Mouse (Mus musculus) cerebellum, adult 9-11 months (tissue): ENCODE results near the gene Mast4.

Experiments used
- DNase-seq: peaks from one replicate; pipeline ENCODE4 v3.0.0; 2022

The Mast4 gene

DNA sequence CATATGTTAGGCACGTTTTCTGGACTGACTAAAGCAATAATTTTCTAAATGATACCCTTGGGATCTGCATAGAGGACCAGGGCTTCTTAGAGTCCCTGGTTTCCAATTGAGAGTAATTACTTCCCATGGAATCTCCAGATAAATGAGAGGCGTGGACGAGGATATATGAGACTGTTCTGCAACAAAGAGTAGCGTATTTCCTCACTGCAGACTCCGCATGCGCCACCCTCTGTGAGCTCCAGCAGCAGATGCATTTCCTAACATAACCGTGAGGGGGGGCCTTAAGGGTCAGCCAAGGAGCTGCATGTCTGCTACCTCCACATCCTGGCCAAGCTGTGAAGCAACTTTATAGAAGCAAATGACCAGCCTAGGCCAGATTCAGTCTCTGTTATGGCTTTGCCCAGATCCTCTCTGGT is 559.5 kb downstream of the Mast4 start:
- no peak for DNase-seq

GRCm38 (mm10) chr13:102773169-102773568 is 561.1 kb downstream of the Mast4 start:
- no peak for DNase-seq

DNA sequence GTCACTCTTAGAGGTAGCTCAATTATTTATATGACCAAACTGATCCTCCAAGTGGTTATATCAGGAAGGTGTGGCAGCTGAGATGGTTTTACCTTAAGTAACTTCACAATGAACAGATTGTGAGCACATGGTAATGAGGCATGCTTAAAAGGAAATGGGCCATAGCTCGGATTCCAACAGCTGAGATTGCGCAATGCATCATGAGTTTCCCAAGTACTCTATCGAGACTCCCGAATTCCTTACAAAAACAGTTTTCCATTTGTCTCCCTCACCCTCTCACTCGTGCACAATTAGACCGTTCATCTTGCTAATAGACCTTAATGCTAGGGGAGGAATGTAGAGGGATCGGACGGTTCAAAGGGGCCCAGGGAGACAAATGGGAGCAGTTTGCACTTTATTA is 564.1 kb downstream of the Mast4 start:
- no peak for DNase-seq

DNA sequence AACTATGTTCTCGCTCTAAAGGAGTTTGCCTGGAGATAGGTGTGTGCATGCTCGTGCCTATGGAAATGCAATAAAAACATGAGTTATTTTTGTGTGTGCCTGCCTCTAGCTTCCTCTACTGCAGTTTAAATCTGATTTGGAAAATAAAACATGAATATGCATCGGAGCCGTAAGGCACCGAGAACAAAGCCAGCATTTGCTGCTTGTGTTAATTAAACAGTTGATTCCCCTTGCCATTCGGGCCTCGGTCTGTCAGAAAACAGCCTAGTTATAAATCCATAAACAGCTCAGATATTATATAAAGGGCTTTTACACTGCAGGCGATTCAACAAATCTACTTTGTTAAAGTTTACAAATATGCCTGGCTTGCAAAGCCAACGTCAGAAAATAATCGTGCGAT is 565.8 kb downstream of the Mast4 start:
- DNase-seq: no peak

DNA sequence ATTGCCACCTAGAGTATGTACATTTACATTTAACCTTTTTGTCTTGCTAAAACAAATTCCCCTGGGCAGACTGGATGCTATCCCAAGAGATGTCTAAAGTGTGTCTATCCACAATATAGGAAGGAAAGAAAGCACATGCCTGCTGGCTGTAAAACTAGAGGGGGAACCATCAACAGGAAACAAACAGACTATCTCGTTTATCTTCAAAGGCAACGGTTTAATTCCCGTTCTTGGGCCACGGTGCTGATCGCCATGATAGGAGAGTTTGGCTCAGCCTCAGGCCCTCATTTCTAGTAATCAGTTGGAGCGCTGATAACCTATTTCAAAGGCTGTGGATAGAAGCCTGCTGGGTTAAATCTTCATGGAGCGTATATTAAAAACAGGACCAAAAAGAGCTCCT is 567.2 kb downstream of the Mast4 start:
- DNase-seq: no peak

- no peak for DNase-seq
These were observed 569.1 kb downstream of the Mast4 start for GRCm38 (mm10) chr13:102765216-102765615.

- DNase-seq: no peak
These were observed 570.1 kb downstream of the Mast4 start for GRCm38 (mm10) chr13:102764218-102764617.

GRCm38 (mm10) chr13:102762203-102762602 is 572.1 kb downstream of the Mast4 start:
- DNase-seq: no peak

DNA sequence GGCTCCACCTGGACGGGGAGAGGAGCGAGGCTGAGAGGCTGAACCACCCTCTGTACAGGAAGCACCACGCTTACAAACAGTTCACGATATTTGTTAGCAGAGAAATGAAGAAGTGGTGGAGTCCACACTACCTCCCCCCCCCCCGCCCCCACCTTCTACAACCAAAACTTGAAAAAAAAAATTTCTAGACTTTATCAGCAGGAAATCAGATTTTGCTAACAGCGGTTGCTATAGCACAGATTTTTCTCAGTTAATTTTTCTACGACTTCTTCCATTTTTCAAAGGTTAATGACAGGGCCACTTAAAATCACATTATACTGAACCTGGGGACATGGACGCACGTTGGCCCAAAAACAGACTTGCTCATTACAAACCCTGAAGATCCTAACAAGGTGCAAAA is 572.9 kb downstream of the Mast4 start:
- DNase-seq: no peak

DNA sequence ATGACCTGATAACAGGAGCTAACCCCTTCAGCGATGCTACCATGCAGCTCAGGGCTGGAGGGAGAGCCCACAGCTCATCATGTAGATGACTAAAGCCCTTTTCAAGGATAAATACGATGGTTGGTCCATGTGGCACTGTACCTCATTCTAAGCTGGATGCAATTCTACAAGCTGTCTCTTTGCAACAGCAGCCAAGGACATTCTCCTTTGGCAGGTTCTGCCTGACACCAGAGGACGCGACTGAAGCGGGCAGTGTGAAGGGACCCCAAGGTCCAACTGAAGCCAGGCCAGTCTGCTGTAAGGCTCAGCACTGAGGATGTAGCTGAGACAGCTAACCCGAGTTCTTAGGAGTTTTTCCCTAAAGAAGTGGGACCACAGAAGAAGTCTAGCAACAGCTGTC is 576.3 kb downstream of the Mast4 start:
- no peak for DNase-seq

GRCm38 (mm10) chr13:102756071-102756470 is 578.2 kb downstream of the Mast4 start:
- DNase-seq: no peak

DNA sequence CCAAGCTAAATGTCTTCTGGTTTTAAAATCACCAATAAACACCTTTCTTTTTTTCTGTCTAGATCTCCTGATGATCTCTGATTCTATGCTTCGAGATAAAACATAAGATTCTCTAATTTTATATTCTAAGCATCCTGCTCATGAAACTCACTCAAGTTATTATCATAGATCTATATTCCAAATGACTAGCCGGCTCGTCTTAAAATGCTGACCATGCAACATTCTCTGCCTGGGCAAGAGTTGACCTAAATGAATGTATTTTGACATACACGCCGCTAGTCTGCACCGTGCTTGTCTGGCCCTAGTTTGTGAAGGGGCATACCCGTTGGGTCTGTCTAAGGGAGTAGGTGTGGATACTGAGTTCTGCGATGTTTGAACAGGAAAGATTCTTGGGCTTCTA is 579.2 kb downstream of the Mast4 start:
- DNase-seq: no peak

DNA sequence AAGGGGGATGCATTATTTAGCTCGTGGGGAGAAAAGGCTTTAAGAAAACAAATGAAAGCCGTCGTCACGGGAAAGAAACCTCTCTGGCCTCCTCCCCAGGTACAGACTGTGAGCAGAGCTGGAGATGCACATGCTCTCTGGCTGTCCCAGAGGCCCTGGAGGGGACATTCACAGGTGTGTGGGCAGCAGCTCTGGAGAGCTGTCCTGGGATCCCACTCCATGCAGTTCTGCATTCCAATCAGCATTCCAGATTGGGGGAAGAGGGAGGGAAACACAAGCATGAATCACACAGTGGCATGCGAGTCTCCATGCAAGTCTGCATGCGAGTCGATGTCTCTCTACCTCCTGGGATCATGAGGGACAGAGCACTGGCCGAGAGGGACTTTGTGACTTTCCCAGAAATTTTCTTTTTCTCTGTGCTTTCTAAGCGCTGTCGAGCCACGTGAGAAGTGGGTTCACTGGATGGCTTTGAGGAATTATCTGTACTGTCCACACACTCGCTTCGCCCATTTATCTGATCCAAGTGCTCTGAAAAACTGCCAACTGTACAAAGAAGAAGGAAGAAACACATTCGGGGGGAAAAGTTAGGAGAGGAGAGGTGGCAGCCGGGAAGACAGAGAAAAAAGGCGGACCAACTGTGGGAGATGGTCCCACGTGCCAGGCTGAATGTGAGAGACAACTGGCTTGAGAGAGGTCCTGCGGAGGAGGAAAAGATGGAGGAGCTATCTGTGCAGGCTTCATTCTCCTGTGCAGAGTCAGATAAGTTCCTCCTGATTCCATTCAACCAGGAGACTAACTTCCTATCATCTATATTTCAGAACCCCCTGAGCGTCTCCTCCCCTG is 580.4 kb downstream of the Mast4 start:
- no peak for DNase-seq

DNA sequence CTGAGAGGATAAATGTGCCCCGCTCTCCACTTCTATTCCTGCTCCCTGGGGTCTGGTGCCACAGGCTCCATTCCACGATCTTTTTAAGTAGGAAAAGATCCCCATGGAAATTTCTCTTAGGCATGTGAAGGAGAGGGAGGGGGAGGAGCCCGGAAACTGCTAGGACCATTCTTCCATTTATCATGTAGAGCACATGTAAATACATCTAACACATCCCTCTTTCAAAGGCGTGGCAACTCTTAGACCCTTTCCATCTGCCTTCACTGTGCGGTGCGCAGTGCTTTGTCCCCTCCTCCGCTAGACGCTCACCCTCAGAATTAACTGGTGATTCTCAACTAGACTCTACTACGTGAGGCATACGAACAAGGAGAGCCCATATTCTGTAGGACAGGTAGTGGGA is 584.4 kb downstream of the Mast4 start:
- DNase-seq: no peak

- no peak for DNase-seq
These were observed 585.1 kb downstream of the Mast4 start for GRCm38 (mm10) chr13:102749194-102749593.

- no peak for DNase-seq
These were observed 587.3 kb downstream of the Mast4 start for GRCm38 (mm10) chr13:102746803-102747561.

DNA sequence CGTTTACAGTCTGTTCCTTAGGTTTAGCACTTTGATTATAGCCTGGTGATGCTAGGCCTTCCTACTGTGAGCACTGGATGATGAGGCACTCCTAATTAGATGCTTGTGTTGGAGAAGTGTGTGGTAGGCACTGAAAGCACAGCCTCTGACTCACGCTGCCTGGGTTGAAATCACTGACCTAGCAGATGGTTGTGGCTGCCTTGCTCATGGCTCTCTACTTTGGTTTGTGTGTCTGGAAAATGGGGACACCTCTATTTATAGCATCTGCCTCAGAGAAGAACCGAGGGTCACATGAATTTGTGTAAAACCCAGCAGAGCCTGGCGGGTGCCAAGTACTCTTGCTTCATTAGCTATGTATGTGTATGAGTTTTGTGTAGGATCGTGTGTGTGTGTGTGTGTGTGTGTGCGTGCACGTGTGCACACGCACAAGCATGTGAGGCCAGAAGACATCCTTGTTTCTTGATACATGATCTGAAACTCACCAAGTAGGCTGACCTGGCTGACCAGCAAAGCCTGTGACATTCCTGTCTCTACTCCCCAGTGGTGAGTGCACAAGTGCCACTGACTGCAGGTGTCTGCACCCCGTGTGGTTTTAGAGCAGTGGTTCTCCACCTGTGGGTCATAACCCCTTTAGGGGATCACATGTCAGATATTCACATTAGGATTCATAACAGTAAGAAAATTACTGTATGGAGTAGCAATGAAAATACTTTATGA is 588.5 kb downstream of the Mast4 start:
- no peak for DNase-seq

DNA sequence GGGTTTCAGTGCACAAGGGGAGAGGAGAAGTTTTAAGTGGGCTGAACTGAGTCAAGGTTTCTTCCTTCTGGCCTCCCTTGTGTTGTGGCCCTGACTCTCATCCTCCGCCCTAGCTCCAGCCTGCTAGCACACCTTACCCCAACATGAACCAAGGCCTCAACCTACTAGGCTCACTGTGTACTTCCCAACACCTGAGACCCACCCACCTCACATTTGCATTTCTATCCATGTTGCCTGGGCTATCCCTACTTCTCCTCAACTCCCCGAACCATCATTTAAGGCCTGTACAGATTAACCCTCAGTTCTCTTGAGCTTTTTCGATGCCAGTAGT is 589.1 kb downstream of the Mast4 start:
- DNase-seq: no peak

GRCm38 (mm10) chr13:102744481-102745269 is 589.6 kb downstream of the Mast4 start:
- peak; percentile 20 for DNase-seq

- DNase-seq: no peak
These were observed 594.4 kb downstream of the Mast4 start for GRCm38 (mm10) chr13:102739720-102740535.

GRCm38 (mm10) chr13:102737811-102738210 is 596.5 kb downstream of the Mast4 start:
- DNase-seq: no peak

GRCm38 (mm10) chr13:102733063-102733462 is 601.2 kb downstream of the Mast4 start:
- DNase-seq: no peak
